8 mouse cellular contexts compared by ENCODE assay signal in genomic region chr2:38925171-38926080, GRCm38 (mm10). TPM values are rescaled to one million over a fixed set of nuclear protein-coding genes. Genes with fewer than 3 reads are reported as not detected.
DNase-seq lines count a peak whose midpoint lies in the region; ATAC-seq lines count a peak whose summit lies in the region.

No protein-coding gene starts in this region.

- peak overlapping the region; percentile 83 for H3K4me2 ChIP-seq in forebrain, embryonic 14.5 days (ENCODE audit: low read length)
- peak overlapping the region; percentile 98 for H3K4me2 ChIP-seq in lung, embryonic 15.5 days
- H3K4me2 ChIP-seq in stomach, embryonic 15.5 days, result peak overlapping the region; percentile 92

- peak overlapping the region; percentile 70 for H3K9ac ChIP-seq in forebrain, embryonic 14.5 days (ENCODE audit: low read length)
- peak overlapping the region; percentile 60 for H3K9ac ChIP-seq in lung, embryonic 15.5 days
- H3K9ac ChIP-seq in stomach, embryonic 15.5 days, result peak overlapping the region; percentile 66

- under 1% methylated on average over 50 of the region's 51 CpGs for WGBS in forebrain, embryonic 14.5 days
- under 1% methylated on average over 51 of the region's 51 CpGs for WGBS in lung, embryonic 15.5 days
- under 1% methylated on average over 51 of the region's 51 CpGs for WGBS in stomach, embryonic 15.5 days

- H3K4me3 ChIP-seq in forebrain, embryonic 14.5 days (ENCODE audit: low read depth, low read length), result peak overlapping the region; percentile 83
- H3K4me3 ChIP-seq in lung, embryonic 15.5 days, result peak overlapping the region; percentile 93
- H3K4me3 ChIP-seq in stomach, embryonic 15.5 days (replicated peaks), result peak overlapping the region; percentile 67

- H3K4me1 ChIP-seq in forebrain, embryonic 14.5 days (ENCODE audit: control insufficient read depth, insufficient read depth, low read length), result peaks cover 10% of the 10 kb centered on the region
- peaks cover 14% of the 10 kb centered on the region for H3K4me1 ChIP-seq in lung, embryonic 15.5 days
- no peaks in the 10 kb centered on the region for H3K4me1 ChIP-seq in stomach, embryonic 15.5 days

- H3K27me3 ChIP-seq in forebrain, embryonic 14.5 days (replicated peaks; ENCODE audit: control insufficient read depth, insufficient read depth, low read length), result peaks cover 21% of the 10 kb centered on the region
- H3K27me3 ChIP-seq in lung, embryonic 15.5 days, result peaks cover 27% of the 10 kb centered on the region
- H3K27me3 ChIP-seq in stomach, embryonic 15.5 days (replicated peaks), result 0 out of 2 replicates have a peak, but pooled peaks cover 2% of the 10 kb centered on the region

- DNase-seq in ovary, postnatal 36 days (ENCODE audit: low spot score), result peak; percentile 39
- no peak for DNase-seq in ovary, postnatal 10 days (ENCODE audit: low spot score)
- peak; percentile 48 for DNase-seq in adrenal gland, postnatal 14 days
- peak; percentile 35 for DNase-seq in forebrain, embryonic 14.5 days (ENCODE audit: low spot score)
- peak; percentile 65 for DNase-seq in kidney, adult 18-20 months

- peak; percentile 55 for ATAC-seq in forebrain, embryonic 14.5 days
- ATAC-seq in lung, embryonic 15.5 days (ENCODE audit: borderline replicate concordance, extremely low read depth, low FRiP score, low TSS enrichment), result peak; percentile 55
- peak; percentile 47 for ATAC-seq in stomach, embryonic 15.5 days (ENCODE audit: insufficient read depth, low FRiP score, low read depth)
- ATAC-seq in inflammation-experienced regulatory T-cells, adult 6 months, result no peak

- H3K27ac ChIP-seq in forebrain, embryonic 14.5 days (ENCODE audit: low read depth, low read length), result no peak overlapping the region
- H3K27ac ChIP-seq in lung, embryonic 15.5 days, result peak overlapping the region; percentile 44; the same call in 1 of the 2 replicates
- H3K27ac ChIP-seq in stomach, embryonic 15.5 days, result peak overlapping the region; percentile 76

- no peaks in the 10 kb centered on the region for H3K9me3 ChIP-seq in forebrain, embryonic 14.5 days (replicated peaks; ENCODE audit: control insufficient read depth, low read length)
- no peaks in the 10 kb centered on the region for H3K9me3 ChIP-seq in lung, embryonic 15.5 days
- H3K9me3 ChIP-seq in stomach, embryonic 15.5 days, result no peaks in the 10 kb centered on the region

- H3K36me3 ChIP-seq in forebrain, embryonic 14.5 days (ENCODE audit: control insufficient read depth, insufficient read depth, low read length), result no peaks in the 10 kb centered on the region
- H3K36me3 ChIP-seq in lung, embryonic 15.5 days, result no peaks in the 10 kb centered on the region
- no peaks in the 10 kb centered on the region for H3K36me3 ChIP-seq in stomach, embryonic 15.5 days

RNA-seq across cellular contexts. Expression of gene Nr6a1, which starts 2.1 kb away (rescaled TPM):
- 4.5 and 7.7 TPM in 2 replicates for total RNA-seq in adrenal gland, postnatal 14 days (2021)
- 0.67 and 0.95 TPM in 2 replicates for polyA plus RNA-seq in forebrain, embryonic 14.5 days (2014; fragmentation: Nextera tagmentation; extraction: Ambion mirVana)
- 0.79 and 1.6 TPM in 2 replicates for polyA plus RNA-seq in lung, embryonic 15.5 days (2015; fragmentation: Nextera tagmentation; extraction: Ambion mirVana)
- polyA plus RNA-seq in stomach, embryonic 15.5 days (2015; fragmentation: Nextera tagmentation; extraction: Ambion mirVana), result 1.5 and 2.3 TPM in 2 replicates
- polyA plus RNA-seq in inflammation-experienced regulatory T-cells, adult 6 months (2017; shearing (Covaris generic)), result under 1 TPM; 0.37 to 0.63 (median 0.54) TPM

RNA-seq across cellular contexts. Expression of gene Olfml2a, which starts 6.4 kb away (rescaled TPM):
- total RNA-seq in adrenal gland, postnatal 14 days (2021), result 13.5 and 17.8 TPM in 2 replicates
- 1.9 and 2.5 TPM in 2 replicates for polyA plus RNA-seq in forebrain, embryonic 14.5 days (2014; fragmentation: Nextera tagmentation; extraction: Ambion mirVana)
- polyA plus RNA-seq in lung, embryonic 15.5 days (2015; fragmentation: Nextera tagmentation; extraction: Ambion mirVana), result 4.8 and 5.6 TPM in 2 replicates
- 3.5 TPM in 2 replicates for polyA plus RNA-seq in stomach, embryonic 15.5 days (2015; fragmentation: Nextera tagmentation; extraction: Ambion mirVana)
- under 1 TPM in 1 of 3 experiments, not detected in 2; 0.12 TPM for polyA plus RNA-seq in inflammation-experienced regulatory T-cells, adult 6 months (2017; shearing (Covaris generic))
